Mouse (Mus musculus) MEL (cell line): ENCODE measurements at regions not wholly inside any gene's neighbourhood (a gene's known extent, or its start where the extent isn't known, plus 50 kb on each side); places are given as distances from the start of the nearest gene placed in this dataset.
A peak's percentile ranks its signal among the peaks of the same experiment; 100 is the strongest.

Experiments used
- DNase-seq: peaks from one replicate; pipeline ENCODE4 v3.0.0; 2011; ENCODE audit warnings: low read depth, low spot score
- H3K27ac ChIP-seq: 2 replicates; pipeline ENCODE4 v1.5.1; 2012; ENCODE audit warnings: low read depth, mild to moderate bottlenecking, control low read depth, low read length, moderate library complexity; ENCODE audit not compliant: control insufficient read depth
- H3K27me3 ChIP-seq, 2 experiments: fragments of 150-350 bp in 1 of 2; sonication (generic) in 1 of 2; 2 replicates each; pipeline ENCODE4 v1.6.1; 2012; ENCODE audit warnings: low read length in 2 of 2, mild to moderate bottlenecking in 2 of 2, improper control_type of control experiment in 1 of 2, moderate library complexity in 1 of 2; ENCODE audit not compliant: insufficient read depth in 2 of 2, control insufficient read depth in 1 of 2
- H3K36me3 ChIP-seq, 2 experiments: 2 replicates each; pipeline ENCODE4 v1.6.1; 2012 to 2014; ENCODE audit warnings: low read length in 2 of 2, improper control_type of control experiment in 1 of 2, inconsistent platforms in 1 of 2, mild to moderate bottlenecking in 1 of 2; ENCODE audit not compliant: insufficient read depth in 2 of 2, control insufficient read depth in 1 of 2
- H3K4me1 ChIP-seq, 2 experiments: fragments of 150-350 bp in 1 of 2; sonication (generic) in 1 of 2; 2 replicates each; pipeline ENCODE4 v1.6.1; 2012; ENCODE audit warnings: low read length in 2 of 2, improper control_type of control experiment in 1 of 2, mild to moderate bottlenecking in 1 of 2; ENCODE audit not compliant: insufficient read depth in 2 of 2, control insufficient read depth in 1 of 2
- H3K4me3 ChIP-seq, 2 experiments: fragments of 150-350 bp in 1 of 2; sonication (generic) in 1 of 2; 2 replicates each; pipeline ENCODE4 v1.5.1; 2012; ENCODE audit warnings: low read depth in 2 of 2, low read length in 2 of 2, mild to moderate bottlenecking in 2 of 2, moderate library complexity in 2 of 2, control low read depth in 1 of 2, improper control_type of control experiment in 1 of 2; ENCODE audit not compliant: control insufficient read depth in 1 of 2, insufficient read depth in 1 of 2
- H3K79me2 ChIP-seq: 2 replicates; pipeline ENCODE4 v1.6.1; 2012; ENCODE audit warnings: mild to moderate bottlenecking, low read length, moderate library complexity; ENCODE audit not compliant: control insufficient read depth, poor library complexity, insufficient read depth
- H3K9ac ChIP-seq: 2 replicates; pipeline ENCODE4 v1.6.1; 2012; ENCODE audit warnings: low read depth, mild to moderate bottlenecking, control low read depth, low read length, moderate library complexity; ENCODE audit not compliant: control insufficient read depth, poor library complexity, severe bottlenecking
- H3K9me3 ChIP-seq: fragments of 150-350 bp; sonication (generic); replicated peaks from 2 replicates; pipeline ENCODE4 v1.6.1; 2012; ENCODE audit warnings: mild to moderate bottlenecking, low read length, improper control_type of control experiment, moderate library complexity; ENCODE audit not compliant: insufficient read depth
- BHLHE40 ChIP-seq: IDR thresholded peaks from 2 replicates; pipeline ENCODE4 v1.6.1; 2012; ENCODE audit warnings: low read depth, mild to moderate bottlenecking, inconsistent platforms, low read length, improper control_type of control experiment, borderline replicate concordance
- CHD1 ChIP-seq: IDR thresholded peaks from 2 replicates; pipeline ENCODE4 v1.6.1; 2012; ENCODE audit warnings: low read depth, mild to moderate bottlenecking, inconsistent platforms, low read length, improper control_type of control experiment
- CTCF ChIP-seq, 3 experiments: IDR thresholded peaks in 2 of 3; conservative IDR thresholded peaks in 1 of 3; 2 replicates each; pipeline ENCODE4 v1.5.1; 2011 to 2012; ENCODE audit warnings: low read length in 3 of 3, low read depth in 2 of 3, mild to moderate bottlenecking in 2 of 3, improper control_type of control experiment in 1 of 3, inconsistent platforms in 1 of 3, mixed read lengths in 1 of 3, moderate library complexity in 1 of 3; ENCODE audit not compliant: control insufficient read depth in 1 of 3, insufficient read depth in 1 of 3, poor library complexity in 1 of 3, severe bottlenecking in 1 of 3
- E2F4 ChIP-seq: IDR thresholded peaks from 2 replicates; pipeline ENCODE4 v1.6.1; 2011; ENCODE audit warnings: low read depth, low read length, improper control_type of control experiment, borderline replicate concordance
- ELF1 ChIP-seq: IDR thresholded peaks from 2 replicates; pipeline ENCODE4 v1.6.1; 2014; ENCODE audit warnings: low read depth, mild to moderate bottlenecking, inconsistent platforms, low read length, improper control_type of control experiment, moderate library complexity
- ETS1 ChIP-seq: IDR thresholded peaks from 2 replicates; pipeline ENCODE4 v1.6.1; 2012; ENCODE audit warnings: low read depth, mild to moderate bottlenecking, inconsistent platforms, low read length, improper control_type of control experiment, moderate library complexity
- HCFC1 ChIP-seq: IDR thresholded peaks from 2 replicates; pipeline ENCODE4 v1.6.1; 2012; ENCODE audit warnings: low read depth, mild to moderate bottlenecking, inconsistent platforms, low read length, improper control_type of control experiment, moderate library complexity
- KAT2A ChIP-seq: conservative IDR thresholded peaks from 2 replicates; pipeline ENCODE4 v1.6.1; 2012; ENCODE audit warnings: low read depth, low read length, improper control_type of control experiment, inconsistent platforms
- MAFK ChIP-seq: IDR thresholded peaks from 2 replicates; pipeline ENCODE4 v1.6.1; 2011; ENCODE audit warnings: low read depth, mild to moderate bottlenecking, low read length, improper control_type of control experiment, borderline replicate concordance
- MAZ ChIP-seq: IDR thresholded peaks from 2 replicates; pipeline ENCODE4 v1.6.1; 2012; ENCODE audit warnings: low read depth, mild to moderate bottlenecking, inconsistent platforms, low read length, improper control_type of control experiment
- MEF2A ChIP-seq: IDR thresholded peaks from 2 replicates; pipeline ENCODE4 v1.6.1; 2014; ENCODE audit warnings: low read depth, mild to moderate bottlenecking, inconsistent platforms, low read length, improper control_type of control experiment; ENCODE audit not compliant: poor library complexity, insufficient replicate concordance, severe bottlenecking; ENCODE audit errors: extremely low read depth
- MYC ChIP-seq: IDR thresholded peaks from 2 replicates; pipeline ENCODE4 v1.6.1; 2011; ENCODE audit warnings: low read depth, mild to moderate bottlenecking, low read length, improper control_type of control experiment, moderate library complexity
- NRF1 ChIP-seq: IDR thresholded peaks from 2 replicates; pipeline ENCODE4 v1.6.1; 2014; ENCODE audit warnings: low read depth, mild to moderate bottlenecking, inconsistent platforms, low read length, improper control_type of control experiment, moderate library complexity; ENCODE audit not compliant: poor library complexity, insufficient read depth, severe bottlenecking
- POLR2A ChIP-seq, 2 experiments: IDR thresholded peaks; 2 replicates each; pipeline ENCODE4 v1.6.1; 2011 to 2012; ENCODE audit warnings: low read length in 2 of 2, mild to moderate bottlenecking in 2 of 2, control low read depth in 1 of 2, improper control_type of control experiment in 1 of 2, low read depth in 1 of 2, moderate library complexity in 1 of 2; ENCODE audit not compliant: control insufficient read depth in 1 of 2, insufficient read depth in 1 of 2, poor library complexity in 1 of 2
- POLR2AphosphoS2 ChIP-seq: IDR thresholded peaks from 2 replicates; pipeline ENCODE4 v1.6.1; 2011; ENCODE audit warnings: low read length, improper control_type of control experiment
- RAD21 ChIP-seq: IDR thresholded peaks from 2 replicates; pipeline ENCODE4 v1.6.1; 2011; ENCODE audit warnings: mild to moderate bottlenecking, low read depth, low read length, improper control_type of control experiment
- RCOR1 ChIP-seq: IDR thresholded peaks from 2 replicates; pipeline ENCODE4 v1.6.1; 2012; ENCODE audit warnings: low read depth, mild to moderate bottlenecking, inconsistent platforms, low read length, improper control_type of control experiment
- SIN3A ChIP-seq: IDR thresholded peaks from 2 replicates; pipeline ENCODE4 v1.6.1; 2012; ENCODE audit warnings: low read length, improper control_type of control experiment, inconsistent platforms
- TAL1 ChIP-seq: IDR thresholded peaks from 2 replicates; pipeline ENCODE4 v1.6.1; 2012; ENCODE audit warnings: mild to moderate bottlenecking, inconsistent platforms, low read length, moderate library complexity, mixed read lengths
- TCF12 ChIP-seq: IDR thresholded peaks from 2 replicates; pipeline ENCODE4 v1.6.1; 2014; ENCODE audit warnings: low read depth, mild to moderate bottlenecking, inconsistent platforms, low read length, improper control_type of control experiment, moderate library complexity
- UBTF ChIP-seq: IDR thresholded peaks from 2 replicates; pipeline ENCODE4 v1.6.1; 2012; ENCODE audit warnings: low read depth, mild to moderate bottlenecking, inconsistent platforms, low read length, improper control_type of control experiment, moderate library complexity, borderline replicate concordance; ENCODE audit not compliant: insufficient read depth
- USF1 ChIP-seq: IDR thresholded peaks from 2 replicates; pipeline ENCODE4 v1.6.1; 2014; ENCODE audit warnings: low read depth, mild to moderate bottlenecking, inconsistent platforms, low read length, improper control_type of control experiment, moderate library complexity
- USF2 ChIP-seq, 2 experiments: IDR thresholded peaks; 2 replicates each; pipeline ENCODE4 v1.6.1; 2011 to 2012; ENCODE audit warnings: improper control_type of control experiment in 2 of 2, low read length in 2 of 2, borderline replicate concordance in 1 of 2, inconsistent platforms in 1 of 2, low read depth in 1 of 2, mild to moderate bottlenecking in 1 of 2; ENCODE audit not compliant: insufficient read depth in 1 of 2

DNA sequence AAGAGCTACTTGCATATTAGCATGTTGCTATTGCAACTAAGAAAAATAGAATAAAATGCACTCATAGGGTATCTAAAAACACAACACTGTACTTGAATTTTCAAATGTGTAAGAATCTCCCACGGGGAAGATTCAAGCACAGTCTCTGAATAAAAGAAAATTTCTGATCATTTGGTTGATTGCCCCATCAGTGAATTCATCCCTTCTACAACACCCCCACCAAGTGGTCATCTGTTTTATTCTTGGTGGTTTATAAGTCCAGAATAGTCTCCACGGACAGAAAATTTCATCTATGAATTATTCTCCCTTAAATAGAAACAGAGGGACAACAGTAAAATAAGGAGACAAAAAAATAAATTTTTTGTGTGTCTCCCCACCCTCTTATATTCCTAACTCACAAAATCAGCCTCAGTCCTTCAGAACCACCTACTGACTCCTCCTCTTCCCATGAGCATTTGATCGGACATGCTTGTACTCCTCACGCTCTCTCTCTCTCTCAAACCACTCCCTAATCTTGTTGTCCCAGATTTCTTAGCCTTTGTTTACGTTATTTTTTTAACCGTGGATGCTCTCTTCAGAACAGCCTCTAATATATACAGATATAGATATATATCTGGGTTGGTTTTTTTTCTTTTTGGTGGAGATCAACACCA lies 181.0 kb downstream of the Trmt11 start:
- DNase-seq: no peak
- H3K27me3 ChIP-seq: peaks cover 0 to 2% of the 10 kb centered on the region in 2 experiments; a peak in 1 of 4 replicates
- no peaks in the 10 kb centered on the region for H3K4me1 ChIP-seq
- H3K27ac ChIP-seq: no peak overlapping the region
- H3K79me2 ChIP-seq: no peaks in the 10 kb centered on the region
- H3K9ac ChIP-seq: no peak overlapping the region
- TF ChIP-seq RAD21 (peak; percentile 10; the same call in 1 of the 2 replicates), ELF1 (no peak), SIN3A (no peak), E2F4 (no peak), UBTF (no peak), HCFC1 (no peak), TCF12 (no peak), NRF1 (no peak)
- no peak overlapping the region for H3K4me3 ChIP-seq
- H3K36me3 ChIP-seq: no peaks in the 10 kb centered on the region
- H3K9me3 ChIP-seq: no peaks in the 10 kb centered on the region

DNA sequence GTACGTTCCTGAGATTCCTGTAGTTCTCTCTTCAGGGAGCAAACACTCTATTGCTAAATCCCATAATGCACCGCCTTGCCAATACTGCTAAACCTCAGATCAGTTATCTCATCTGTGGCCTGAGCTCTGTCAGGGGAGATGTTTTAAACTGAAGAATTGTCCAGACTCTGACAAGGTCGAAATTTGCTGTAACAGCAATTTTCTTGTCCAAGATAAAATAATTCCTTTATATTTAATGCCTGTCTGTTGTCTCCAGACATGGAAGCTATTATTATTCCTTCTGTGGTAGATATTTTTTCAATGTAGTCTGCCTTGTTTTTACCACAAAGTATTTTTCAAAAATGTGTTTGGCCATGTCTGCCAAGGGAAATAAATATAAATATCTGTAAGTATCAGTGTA lies 184.2 kb downstream of the Trmt11 start:
- Histone ChIP-seq H3K9ac (no peak overlapping the region), H3K27me3 (no peaks in the 10 kb centered on the region; a peak in 1 of 4 replicates), H3K4me3 (no peak overlapping the region), H3K4me1 (no peaks in the 10 kb centered on the region), H3K27ac (no peak overlapping the region), H3K36me3 (no peaks in the 10 kb centered on the region), H3K79me2 (no peaks in the 10 kb centered on the region), H3K9me3 (no peaks in the 10 kb centered on the region)
- TF ChIP-seq MEF2A: no peak
- no peak for TF ChIP-seq MAZ
- no peak for TF ChIP-seq MAFK
- no peak for TF ChIP-seq TAL1
- TF ChIP-seq ETS1: no peak
- no peak for TF ChIP-seq SIN3A
- TF ChIP-seq USF1: no peak
- no peak for TF ChIP-seq CHD1
- TF ChIP-seq MYC: no peak
- TF ChIP-seq POLR2AphosphoS2: no peak
- TF ChIP-seq CTCF (IDR thresholded peaks at IDR 0.05 in 2 of 3, conservative IDR thresholded peaks at IDR 0.05 in 1 of 3; ENCODE audit: control insufficient read depth in 1 of 3, insufficient read depth in 1 of 3, low read depth in 2 of 3, low read length in 3 of 3, poor library complexity in 1 of 3, severe bottlenecking in 1 of 3): no peak
- TF ChIP-seq POLR2A (IDR thresholded peaks at IDR 0.05; ENCODE audit: control insufficient read depth in 1 of 2, insufficient read depth in 1 of 2, low read depth in 1 of 2, low read length in 2 of 2, poor library complexity in 1 of 2): no peak
- no peak for TF ChIP-seq UBTF
- TF ChIP-seq RCOR1: no peak
- TF ChIP-seq USF2 (IDR thresholded peaks at IDR 0.05; ENCODE audit: borderline replicate concordance in 1 of 2, insufficient read depth in 1 of 2, low read depth in 1 of 2, low read length in 2 of 2): no peak
- no peak for TF ChIP-seq KAT2A
- TF ChIP-seq BHLHE40: no peak
- no peak for DNase-seq
